Comparison of ENCODE assay signal across 9 mouse cellular contexts in genomic region chr2:102550910-102551582, GRCm38 (mm10). TPM values are rescaled to one million over a fixed set of nuclear protein-coding genes. Genes with fewer than 3 reads are reported as not detected.
DNase-seq lines count a peak whose midpoint lies in the region; ATAC-seq and TF ChIP-seq lines count a peak whose summit lies in the region.
"Had no signal": no experiment of that assay in that cellular context is flagged by ENCODE, and none has a peak within 500 bp of the region (broad histone marks: within the 10 kb centered on the region; RNA-seq: fewer than 3 reads in every experiment).

No protein-coding gene starts in this region.

- H3K27ac ChIP-seq in forebrain, embryonic 15.5 days (replicated peaks), result no peak overlapping the region
- no peak overlapping the region for H3K27ac ChIP-seq in forebrain, embryonic 11.5 days (ENCODE audit: low read depth, low read length)
- H3K27ac ChIP-seq in lung, embryonic 16.5 days (ENCODE audit: low read length), result no peak overlapping the region; the same call in 1 of the 2 replicates
- peak overlapping the region; percentile 84 for H3K27ac ChIP-seq in kidney, embryonic 16.5 days (ENCODE audit: low read length)
- H3K27ac ChIP-seq in small intestine, adult 2 months (ENCODE audit: insufficient read depth, low read depth, low read length), result peak overlapping the region; percentile 62; the same call in 1 of the 2 replicates

- H3K9ac ChIP-seq in forebrain, embryonic 15.5 days (replicated peaks), result no peak overlapping the region
- H3K9ac ChIP-seq in forebrain, embryonic 11.5 days (ENCODE audit: low read length), result no peak overlapping the region
- H3K9ac ChIP-seq in lung, embryonic 16.5 days (ENCODE audit: low read length), result peak overlapping the region; percentile 46
- peak overlapping the region; percentile 53 for H3K9ac ChIP-seq in kidney, embryonic 16.5 days (replicated peaks; ENCODE audit: low read length)

- no peak for DNase-seq in forebrain, embryonic 11.5 days (ENCODE audit: low spot score)
- no peak for DNase-seq in lung, adult 18-20 months
- DNase-seq in cerebellum, adult 18-20 months, result no peak
- DNase-seq in adrenal gland, adult 2 months, result no peak

- WGBS in forebrain, embryonic 15.5 days, result 55% methylated on average over 6 of the region's 6 CpGs
- WGBS in forebrain, embryonic 11.5 days, result 57% methylated on average over 6 of the region's 6 CpGs
- WGBS in lung, embryonic 16.5 days, result 20% methylated on average over 6 of the region's 6 CpGs
- 19% methylated on average over 6 of the region's 6 CpGs for WGBS in kidney, embryonic 16.5 days
- WGBS in small intestine, adult 2 months, result 12% methylated on average over 6 of the region's 6 CpGs

- peaks cover 15% of the 10 kb centered on the region for H3K4me1 ChIP-seq in forebrain, embryonic 15.5 days
- peaks cover 6% of the 10 kb centered on the region for H3K4me1 ChIP-seq in forebrain, embryonic 11.5 days (replicated peaks; ENCODE audit: control insufficient read depth, insufficient read depth, low read length)
- H3K4me1 ChIP-seq in lung, embryonic 16.5 days (replicated peaks; ENCODE audit: control insufficient read depth, insufficient read depth, low read length), result peaks cover 22% of the 10 kb centered on the region
- H3K4me1 ChIP-seq in kidney, embryonic 16.5 days (ENCODE audit: insufficient read depth, low read length), result peaks cover 31% of the 10 kb centered on the region
- no peaks in the 10 kb centered on the region for H3K4me1 ChIP-seq in small intestine, adult 2 months (ENCODE audit: control insufficient read depth, insufficient read depth, insufficient read length, low read length)

- no peaks in the 10 kb centered on the region for H3K9me3 ChIP-seq in forebrain, embryonic 15.5 days
- H3K9me3 ChIP-seq in forebrain, embryonic 11.5 days (ENCODE audit: control insufficient read depth, low read length), result no peaks in the 10 kb centered on the region
- no peaks in the 10 kb centered on the region for H3K9me3 ChIP-seq in lung, embryonic 16.5 days (ENCODE audit: control insufficient read depth, low read length)
- H3K9me3 ChIP-seq in kidney, embryonic 16.5 days (ENCODE audit: low read length), result no peaks in the 10 kb centered on the region

- peaks cover 7% of the 10 kb centered on the region; the same call in 1 of the 2 replicates for H3K27me3 ChIP-seq in forebrain, embryonic 15.5 days
- H3K27me3 ChIP-seq in forebrain, embryonic 11.5 days (ENCODE audit: control insufficient read depth, insufficient read depth, low read length), result peaks cover 8% of the 10 kb centered on the region; the same call in 1 of the 2 replicates
- H3K27me3 ChIP-seq in lung, embryonic 16.5 days (ENCODE audit: control insufficient read depth, insufficient read depth, low read depth, low read length), result no peaks in the 10 kb centered on the region
- 0 out of 2 replicates have a peak, but pooled peaks cover 3% of the 10 kb centered on the region for H3K27me3 ChIP-seq in kidney, embryonic 16.5 days (ENCODE audit: insufficient read depth, low read length)
- peaks cover 5% of the 10 kb centered on the region; the same call in 1 of the 2 replicates for H3K27me3 ChIP-seq in small intestine, adult 2 months (ENCODE audit: control insufficient read depth, insufficient read depth, low read length)

- no peak overlapping the region for H3K4me3 ChIP-seq in forebrain, embryonic 15.5 days
- H3K4me3 ChIP-seq in forebrain, embryonic 11.5 days (ENCODE audit: low read depth, low read length), result no peak overlapping the region
- peak overlapping the region; percentile 44 for H3K4me3 ChIP-seq in lung, embryonic 16.5 days (ENCODE audit: low read length)
- H3K4me3 ChIP-seq in kidney, embryonic 16.5 days (ENCODE audit: low read length), result peak overlapping the region; percentile 52
- peak overlapping the region; percentile 52 for H3K4me3 ChIP-seq in small intestine, adult 2 months (ENCODE audit: low read depth, low read length)

- no peak for TF ChIP-seq POLR2A in small intestine, adult 2 months (IDR thresholded peaks at IDR 0.05; ENCODE audit: low read depth, low read length)

- ATAC-seq in forebrain, embryonic 15.5 days (replicated peaks), result no peak
- ATAC-seq in forebrain, embryonic 11.5 days (replicated peaks; ENCODE audit: low FRiP score), result no peak
- peak; percentile 41; the same call in 1 of the 2 replicates for ATAC-seq in lung, embryonic 16.5 days (ENCODE audit: low read depth)
- peak; percentile 78 for ATAC-seq in kidney, embryonic 16.5 days (ENCODE audit: low FRiP score, low TSS enrichment)
- ATAC-seq: activated CD4-positive, CD25-positive, alpha-beta regulatory T cell, adult 4 months had no signal

- no peaks in the 10 kb centered on the region for H3K36me3 ChIP-seq in forebrain, embryonic 15.5 days
- no peaks in the 10 kb centered on the region for H3K36me3 ChIP-seq in forebrain, embryonic 11.5 days (ENCODE audit: control insufficient read depth, insufficient read depth, low read length)
- no peaks in the 10 kb centered on the region for H3K36me3 ChIP-seq in lung, embryonic 16.5 days (ENCODE audit: control insufficient read depth, insufficient read depth, low read length)
- H3K36me3 ChIP-seq in kidney, embryonic 16.5 days (ENCODE audit: insufficient read depth, low read length), result no peaks in the 10 kb centered on the region
- no peaks in the 10 kb centered on the region for H3K36me3 ChIP-seq in small intestine, adult 2 months (ENCODE audit: control insufficient read depth, insufficient read depth, low read length)

- no peak for TF ChIP-seq CTCF in small intestine, adult 2 months (IDR thresholded peaks at IDR 0.05; ENCODE audit: extremely low read depth, insufficient read length, insufficient replicate concordance, low read depth, low read length)

- H3K4me2 ChIP-seq in forebrain, embryonic 15.5 days (replicated peaks), result peak overlapping the region; percentile 81; the same call in 1 of the 2 replicates
- no peak overlapping the region for H3K4me2 ChIP-seq in forebrain, embryonic 11.5 days (ENCODE audit: low read depth, low read length, severe bottlenecking)
- peak overlapping the region; percentile 65 for H3K4me2 ChIP-seq in lung, embryonic 16.5 days (ENCODE audit: low read depth, low read length)
- peak overlapping the region; percentile 71 for H3K4me2 ChIP-seq in kidney, embryonic 16.5 days (replicated peaks; ENCODE audit: low read depth, low read length)

RNA-seq across cellular contexts. Expression of gene Pamr1, which starts 1.2 kb away (rescaled TPM):
- 1.4 and 1.9 TPM in 2 replicates for polyA plus RNA-seq in forebrain, embryonic 15.5 days (2015; fragmentation: Nextera tagmentation; extraction: Ambion mirVana)
- polyA plus RNA-seq in forebrain, embryonic 11.5 days (2014; fragmentation: Nextera tagmentation; extraction: Ambion mirVana), result 0.57 and 0.76 TPM in 2 replicates
- 18.9 and 19.5 TPM in 2 replicates for polyA plus RNA-seq in lung, embryonic 16.5 days (2015; fragmentation: Nextera tagmentation; extraction: Ambion mirVana)
- polyA plus RNA-seq in kidney, embryonic 16.5 days (2015; fragmentation: Nextera tagmentation; extraction: Ambion mirVana), result 31.2 and 34.1 TPM in 2 replicates
- polyA plus RNA-seq in small intestine, adult 2 months (2012; rRNA removed), result 2.3 and 4.5 TPM in 2 replicates
- total RNA-seq in adrenal gland, adult 2 months (2021), result 1 to 10 TPM; 1.3 to 2.9 TPM
- polyA plus RNA-seq in adrenal gland, adult 2 months (2012; rRNA removed), result 0.65 and 1.1 TPM in 2 replicates
- polyA plus RNA-seq: activated CD4-positive, CD25-positive, alpha-beta regulatory T cell, adult 4 months had no signal

Comparison
In these comparisons a context has a peak if more than half of its experiments do, and no peak if none do; other contexts are left out.
1. ATAC-seq: peak in lung, embryonic 16.5 days (single experiment) and kidney, embryonic 16.5 days (single experiment); none in forebrain, embryonic 15.5 days (single experiment) and forebrain, embryonic 11.5 days (single experiment).
2. H3K27ac ChIP-seq: peak in kidney, embryonic 16.5 days (single experiment) and small intestine, adult 2 months (single experiment); none in forebrain, embryonic 15.5 days (single experiment), forebrain, embryonic 11.5 days (single experiment) and lung, embryonic 16.5 days (single experiment).
3. H3K4me3 ChIP-seq: peak in lung, embryonic 16.5 days (single experiment), kidney, embryonic 16.5 days (single experiment) and small intestine, adult 2 months (single experiment); none in forebrain, embryonic 15.5 days (single experiment) and forebrain, embryonic 11.5 days (single experiment).
4. H3K9ac ChIP-seq: peak in lung, embryonic 16.5 days (single experiment) and kidney, embryonic 16.5 days (single experiment); none in forebrain, embryonic 15.5 days (single experiment) and forebrain, embryonic 11.5 days (single experiment).